Mouse (Mus musculus): ENCODE results near the gene Apoc4.
"Not testable (repeated sequence)": the region's sequence is repeated elsewhere in the genome, so short reads cannot be mapped to it uniquely, and the experiment has no call there.

Gene Apoc4

GRCm38 (mm10) chr7:19698907-19699826, 17.9 kb upstream of the Apoc4 start, which contains the start of gene Apoe:
Gene Apoe (minus strand): TSS chr7:19699188.
- peak; percentile 75 for DNase-seq (ENCODE audit: low read depth, low spot score)

DNA sequence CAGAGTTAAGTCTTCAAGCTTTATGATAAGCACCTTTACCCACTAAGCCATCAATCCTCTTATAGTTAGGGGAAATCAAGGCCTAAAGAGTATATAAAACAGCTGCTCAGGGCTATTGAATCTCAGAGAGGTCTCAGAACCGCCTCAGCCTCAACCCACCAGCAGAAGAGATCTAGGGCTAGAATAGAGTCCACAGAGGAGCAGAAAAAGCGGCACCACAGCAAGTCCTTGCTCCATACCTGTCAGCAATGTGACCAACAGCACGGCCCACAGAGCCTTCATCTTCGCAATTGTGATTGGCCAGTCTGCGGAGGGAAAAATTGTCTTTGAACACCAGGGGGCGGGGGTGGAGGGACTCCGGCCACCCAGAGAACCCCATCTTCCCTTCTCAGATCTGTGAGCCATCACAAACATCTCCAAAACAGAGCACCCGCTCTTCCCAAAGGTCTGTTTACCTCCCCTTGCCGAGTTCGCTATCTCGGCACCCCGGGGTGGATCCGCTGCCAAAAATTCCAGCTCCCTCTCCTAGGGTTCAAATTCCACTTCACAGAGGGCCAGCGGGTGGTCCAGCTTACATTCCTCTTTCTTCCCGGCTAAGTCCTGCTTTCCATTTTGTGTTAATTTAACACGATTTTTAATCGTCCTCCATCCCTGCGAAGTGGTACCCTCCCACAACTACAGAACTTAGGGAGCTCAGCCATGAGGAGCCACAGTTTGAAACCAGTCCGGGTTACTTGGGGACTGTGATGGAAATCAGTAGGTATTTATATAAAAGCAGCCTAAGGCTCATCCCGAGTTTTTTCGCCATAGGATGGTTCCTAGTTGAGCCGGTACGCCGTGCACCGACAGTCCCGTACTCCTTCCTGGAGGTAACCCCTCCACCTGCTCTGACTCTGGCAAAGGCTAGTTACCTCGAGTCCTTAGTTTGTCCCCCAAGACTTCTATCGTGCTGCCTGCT, 16.9 kb upstream of the Apoc4 start:
- DNase-seq (ENCODE audit: low read depth, low spot score), result no peak

- no peak for DNase-seq (ENCODE audit: low read depth, low spot score)
Observed at GRCm38 (mm10) chr7:19696336-19696873, 15.1 kb upstream of the Apoc4 start.

- DNase-seq (ENCODE audit: low read depth, low spot score), result no peak
Observed at GRCm38 (mm10) chr7:19695881-19696280, 14.6 kb upstream of the Apoc4 start.

DNA sequence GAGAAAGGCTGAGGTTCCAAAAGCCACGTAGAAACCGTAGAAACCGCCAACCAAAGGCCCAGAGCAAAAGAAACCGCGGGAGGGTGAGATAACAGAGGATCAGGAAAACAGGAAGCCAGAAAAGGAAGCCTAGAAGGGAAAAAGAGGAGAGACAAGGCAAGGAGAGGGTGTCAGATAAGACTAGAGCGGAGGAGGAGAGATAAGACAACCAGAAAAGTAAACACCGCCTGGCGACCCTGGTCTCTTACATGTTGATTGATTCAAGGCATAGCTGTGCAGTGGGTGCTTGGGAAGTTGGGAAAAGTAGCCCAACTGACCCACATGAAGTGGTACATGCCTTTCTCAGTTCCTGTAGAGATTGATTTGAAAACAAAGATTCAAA, 13.9 kb upstream of the Apoc4 start:
- no peak for DNase-seq (ENCODE audit: low read depth, low spot score)

DNA sequence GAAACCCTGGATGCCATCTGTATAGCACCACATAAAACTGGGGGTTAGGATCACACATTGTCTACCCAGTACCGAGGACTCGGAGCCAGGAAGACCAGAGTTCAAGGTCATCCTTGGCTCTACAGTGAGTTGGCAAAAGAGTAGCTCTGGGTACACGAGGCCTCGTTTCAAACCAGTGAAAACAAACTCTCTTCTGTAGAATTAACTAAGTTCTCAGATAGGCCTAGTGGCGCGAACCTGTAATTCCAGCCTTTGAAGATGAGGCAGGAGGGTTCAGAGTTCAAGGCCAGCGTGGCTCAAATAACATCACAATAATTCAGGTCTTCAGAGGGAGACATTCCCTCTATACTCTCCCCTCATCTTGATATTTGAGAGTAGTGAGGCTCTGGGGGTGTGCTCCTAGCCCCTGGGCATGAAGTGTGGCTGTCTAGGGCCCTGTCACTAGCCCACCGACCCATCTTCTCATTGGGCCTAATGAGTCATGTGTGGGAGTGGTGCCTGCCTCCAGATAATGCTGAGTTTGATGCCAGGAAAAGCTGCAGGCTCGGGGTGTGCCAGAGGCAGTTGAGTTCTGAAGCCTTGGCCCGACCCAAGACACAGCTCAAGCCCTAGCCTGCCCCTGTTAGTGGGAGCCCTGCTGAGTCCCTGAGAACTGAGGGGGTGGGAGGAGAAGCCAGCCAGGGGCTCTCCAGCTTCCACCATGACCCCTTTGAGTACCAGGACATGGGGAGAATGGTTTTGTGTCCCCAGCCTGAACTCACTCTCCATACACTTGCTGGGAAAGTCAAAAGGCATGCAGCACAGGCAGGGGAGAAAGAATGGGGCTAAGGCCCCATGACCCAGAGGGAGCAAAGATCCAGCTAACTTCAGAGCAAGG, 13.3 kb upstream of the Apoc4 start:
- no peak for DNase-seq (ENCODE audit: low read depth, low spot score)

DNA sequence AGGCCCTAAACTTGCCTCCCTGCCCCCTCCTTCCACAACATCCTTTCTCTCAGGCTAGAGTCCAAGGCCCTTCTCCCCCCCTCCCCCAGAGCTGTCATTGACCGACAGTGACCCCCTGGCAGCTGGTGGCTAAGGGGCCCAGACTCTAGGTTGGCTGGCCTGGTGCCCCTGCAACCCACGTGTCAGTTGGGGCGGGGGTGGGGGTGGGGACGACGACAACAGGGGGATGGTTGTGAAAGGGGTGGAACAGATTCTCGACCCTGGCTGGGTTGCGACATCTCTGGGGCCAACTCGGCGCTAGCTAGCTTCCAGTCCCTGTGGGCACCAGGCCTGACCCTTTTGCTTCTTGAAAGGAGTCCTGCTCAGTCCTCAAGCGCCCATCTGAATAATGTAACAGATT, 12.1 kb upstream of the Apoc4 start:
- no peak for DNase-seq (ENCODE audit: low read depth, low spot score)

DNA sequence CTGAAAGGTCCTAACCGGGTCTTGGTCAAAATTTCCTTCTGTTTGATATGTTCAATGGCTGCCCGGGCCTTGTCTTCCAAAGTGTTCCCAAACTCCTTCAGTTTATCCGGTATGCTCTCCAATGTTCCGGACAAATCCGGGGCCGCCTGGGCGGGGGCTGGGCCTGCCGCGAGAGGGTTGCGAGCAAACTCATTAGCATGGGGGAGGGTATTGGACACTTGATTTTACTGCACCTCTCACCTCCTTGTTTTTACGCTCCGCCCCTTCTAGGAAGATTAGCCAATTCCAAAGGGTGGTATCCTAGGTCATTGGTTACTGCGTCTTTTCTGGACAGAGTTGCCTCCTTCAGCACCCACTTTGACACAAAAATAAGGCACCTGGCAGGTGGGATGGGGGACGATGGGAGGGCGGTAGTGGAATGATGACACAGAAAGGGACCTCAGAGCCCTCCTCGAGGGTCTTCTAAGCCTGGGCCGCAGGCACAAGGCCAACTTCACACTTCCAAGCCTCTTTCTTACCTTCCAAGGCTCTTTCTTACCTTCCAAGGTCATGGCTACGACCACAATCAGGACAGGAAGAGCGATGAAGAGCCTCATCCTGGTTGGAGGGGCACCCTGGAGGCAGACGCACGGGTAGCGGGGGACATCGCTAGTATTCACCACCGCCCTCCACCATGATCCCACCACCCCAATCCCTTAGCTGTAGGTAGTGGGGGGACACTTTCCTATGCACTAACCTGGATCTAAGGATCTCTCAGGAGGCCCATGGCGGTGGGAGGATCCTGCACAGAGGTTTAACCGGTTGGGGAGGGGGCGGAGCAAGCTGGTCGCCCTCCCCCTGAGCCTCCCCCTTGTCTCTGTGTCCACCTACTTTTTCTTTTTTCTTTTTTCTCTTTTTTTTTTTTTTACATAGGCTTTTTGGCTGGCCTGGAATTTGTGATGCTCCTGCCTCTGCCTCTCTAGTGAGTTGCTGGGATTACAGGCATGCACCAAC, 10.9 kb upstream of the Apoc4 start, which contains the start of gene Apoc1:
Apoc1 (minus strand) TSS at position 788 of the 993 bp plus-strand sequence.
- DNase-seq (ENCODE audit: low read depth, low spot score), result no peak

- no peak for DNase-seq (ENCODE audit: low read depth, low spot score)
Observed at GRCm38 (mm10) chr7:19691434-19691833, 10.2 kb upstream of the Apoc4 start.

DNA sequence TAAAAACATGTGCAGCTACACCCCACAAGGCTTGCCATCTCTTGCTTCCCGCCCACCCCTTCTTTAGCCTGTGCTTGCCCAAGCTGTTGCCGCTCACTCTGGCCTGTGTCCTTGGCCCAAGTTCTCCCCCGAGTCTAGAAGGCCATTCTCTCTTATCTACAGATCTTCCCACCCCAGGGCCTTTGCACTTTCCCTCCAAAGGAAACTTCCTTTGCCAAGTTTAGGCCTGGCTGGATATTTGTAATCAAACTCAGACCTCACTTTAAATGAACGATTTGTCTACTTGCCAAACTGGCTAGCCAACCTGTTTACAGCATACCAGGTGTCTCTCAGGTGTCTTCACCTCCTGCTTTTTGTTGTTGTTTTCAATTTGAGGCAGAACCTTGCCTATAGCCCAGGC, 9.6 kb upstream of the Apoc4 start:
- DNase-seq (ENCODE audit: low read depth, low spot score), result no peak

GRCm38 (mm10) chr7:19688611-19689010, 7.3 kb upstream of the Apoc4 start:
- DNase-seq (ENCODE audit: low read depth, low spot score), result no peak

GRCm38 (mm10) chr7:19688101-19688500, 6.8 kb upstream of the Apoc4 start:
- no peak for DNase-seq (ENCODE audit: low read depth, low spot score)

GRCm38 (mm10) chr7:19686927-19687583, 5.8 kb upstream of the Apoc4 start:
- not testable (repeated sequence) for DNase-seq (ENCODE audit: low read depth, low spot score)

DNA sequence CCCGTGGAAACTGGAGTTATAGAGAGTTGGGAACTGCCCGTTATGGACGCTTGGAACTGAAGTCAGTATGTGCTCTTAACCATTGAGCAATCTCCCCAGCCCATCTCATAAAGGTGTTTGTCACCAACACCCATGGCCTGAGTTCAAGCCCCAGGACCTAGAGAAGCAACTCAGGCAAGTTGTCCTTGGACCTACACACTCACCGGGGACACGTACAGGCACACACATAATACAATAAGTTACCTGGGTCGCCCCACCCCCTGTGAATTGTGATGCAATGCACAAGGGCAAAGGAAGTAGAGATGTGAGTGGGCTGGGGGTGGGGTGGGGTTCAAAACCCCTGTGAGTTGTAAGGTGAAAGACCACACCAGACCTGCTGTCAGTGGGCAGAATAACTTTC, 5.2 kb upstream of the Apoc4 start:
- DNase-seq (ENCODE audit: low read depth, low spot score), result no peak

- DNase-seq (ENCODE audit: low read depth, low spot score), result no peak
Observed at GRCm38 (mm10) chr7:19685374-19685773, 4.1 kb upstream of the Apoc4 start.

DNA sequence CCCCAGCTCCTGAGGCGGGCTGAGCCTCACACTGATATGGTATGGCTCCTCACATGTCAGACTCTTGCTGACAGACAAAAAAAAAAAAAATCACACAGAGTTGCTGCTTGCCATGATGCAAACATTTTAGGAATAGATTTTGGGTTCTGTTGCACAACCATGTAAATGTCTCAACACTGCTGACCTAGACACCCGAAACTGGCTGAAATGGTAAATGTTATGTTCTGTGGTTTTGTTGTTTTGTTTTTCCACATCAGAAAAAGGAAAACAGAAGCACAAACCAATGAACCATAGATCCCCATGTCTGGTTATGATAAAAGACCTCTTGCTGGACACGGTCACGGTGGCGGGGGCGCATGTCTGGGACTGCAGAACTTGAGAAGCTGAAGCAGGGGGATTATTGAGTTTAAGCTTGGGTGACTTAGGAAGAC, 2.5 kb upstream of the Apoc4 start:
- peak; percentile 82 for DNase-seq (ENCODE audit: low read depth, low spot score)

DNA sequence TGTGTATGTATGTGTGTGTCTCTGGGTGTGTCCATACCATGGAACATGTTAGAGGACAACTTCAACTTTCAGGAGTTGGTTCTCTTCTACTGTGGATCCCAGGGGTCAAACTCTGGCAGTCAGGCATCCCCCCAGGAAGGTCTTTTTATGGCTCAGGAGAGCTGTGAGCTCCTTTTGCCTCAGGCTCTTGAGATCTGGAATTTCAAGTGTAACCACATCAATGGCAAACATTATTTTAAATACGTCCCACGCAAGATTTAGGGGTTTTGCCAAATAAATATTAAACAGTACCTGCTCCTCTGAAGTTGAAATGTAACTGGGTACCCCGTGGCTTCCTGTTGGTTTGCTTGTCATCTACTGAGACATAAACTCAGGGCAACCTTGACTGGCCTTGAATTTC, 1.7 kb upstream of the Apoc4 start:
- no peak for DNase-seq (ENCODE audit: low read depth, low spot score)

- no peak for DNase-seq (ENCODE audit: low read depth, low spot score)
Observed at GRCm38 (mm10) chr7:19680702-19681101, 577 bp downstream of the Apoc4 start.

- DNase-seq (ENCODE audit: low read depth, low spot score), result no peak
Observed at GRCm38 (mm10) chr7:19678901-19679300, 2.4 kb downstream of the Apoc4 start.
